Mouse (Mus musculus) adrenal gland, postnatal 14 days (tissue): ENCODE results near the gene Grin2a. TPM values are rescaled to one million over a fixed set of nuclear protein-coding genes. Genes with fewer than 3 reads are reported as not detected.

Experiments used
- total RNA-seq: library from RNA; stranded (reverse); gene quantifications from 2 replicates; pipeline ENCODE4 v1.2.3, GENCODE M21; 2021

The Grin2a gene
- total RNA-seq, 1 experiment from 2014 or later: 0.93 TPM

Other genes starting within 250 kb of the Grin2a start
- gene Rpl39l, start 174.7 kb upstream of the Grin2a start, total RNA-seq: not detected in 2 replicates
- 0.26 and 0.74 TPM in 2 replicates for gene Atf7ip2, start 197.2 kb upstream of the Grin2a start, total RNA-seq